Mouse (Mus musculus) forebrain, embryonic 11.5 days (tissue): ENCODE measurements around the gene Blzf1. TPM values are rescaled to one million over a fixed set of nuclear protein-coding genes. Genes with fewer than 3 reads are reported as not detected.
A peak's percentile ranks its signal among the peaks of the same experiment; 100 is the strongest.

Experiments
- ATAC-seq: fragments of 200-750 bp; cut with Nextera tagmentation; replicated peaks from 2 replicates; pipeline ENCODE4 v1.8.0; 2017; ENCODE audit warnings: moderate TSS enrichment; ENCODE audit not compliant: low FRiP score
- DNase-seq: peaks from one replicate; pipeline ENCODE4 v3.0.0-alpha.2; 2017; ENCODE audit warnings: low spot score
- H3K27ac ChIP-seq: fragments of 300-500 bp; sonication (generic); 2 replicates; pipeline ENCODE4 v1.5.1; 2014; ENCODE audit warnings: low read depth, low read length
- H3K27me3 ChIP-seq: fragments of 300-500 bp; sonication (generic); 2 replicates; pipeline ENCODE4 v1.6.1; 2014; ENCODE audit warnings: mild to moderate bottlenecking, low read length, mixed read lengths; ENCODE audit not compliant: control insufficient read depth, insufficient read depth
- H3K36me3 ChIP-seq: fragments of 300-500 bp; sonication (generic); 2 replicates; pipeline ENCODE4 v1.6.1; 2014; ENCODE audit warnings: mild to moderate bottlenecking, low read length, moderate library complexity, mixed read lengths; ENCODE audit not compliant: control insufficient read depth, insufficient read depth
- H3K4me1 ChIP-seq: fragments of 300-500 bp; sonication (generic); replicated peaks from 2 replicates; pipeline ENCODE4 v1.6.1; 2014; ENCODE audit warnings: low read length, mixed read lengths; ENCODE audit not compliant: control insufficient read depth, insufficient read depth
- H3K4me2 ChIP-seq: fragments of 300-500 bp; sonication (generic); 2 replicates; pipeline ENCODE4 v1.6.1; 2014; ENCODE audit warnings: low read depth, mild to moderate bottlenecking, low read length, moderate library complexity, mixed read lengths; ENCODE audit not compliant: severe bottlenecking
- H3K4me3 ChIP-seq: fragments of 300-500 bp; sonication (generic); 2 replicates; pipeline ENCODE4 v1.5.1; 2014; ENCODE audit warnings: low read depth, low read length
- H3K9ac ChIP-seq: fragments of 300-500 bp; sonication (generic); 2 replicates; pipeline ENCODE4 v1.6.1; 2014; ENCODE audit warnings: low read length
- H3K9me3 ChIP-seq: fragments of 300-500 bp; sonication (generic); 2 replicates; pipeline ENCODE4 v1.6.1; 2016; ENCODE audit warnings: low read length, mixed read lengths; ENCODE audit not compliant: control insufficient read depth
- WGBS: fragments of 180-500 bp; shearing (Covaris S2); extraction: QIAGEN DNeasy Blood & Tissue Kit; methylation state at CpG from one replicate; pipeline ENCODE4 v1.1.7; 2014; 5-methylcytosine and 5-hydroxymethylcytosine counted together
- polyA plus RNA-seq: library from polyadenylated mRNA; unstranded; fragments of >200 nt; fragmentation: Nextera tagmentation; extraction: Ambion mirVana; gene quantifications from 2 replicates; pipeline ENCODE4 v1.2.1, GENCODE M21; 2014

Gene Blzf1
- polyA plus RNA-seq, 1 experiment from 2014 or later, result 26.9 TPM

DNA sequence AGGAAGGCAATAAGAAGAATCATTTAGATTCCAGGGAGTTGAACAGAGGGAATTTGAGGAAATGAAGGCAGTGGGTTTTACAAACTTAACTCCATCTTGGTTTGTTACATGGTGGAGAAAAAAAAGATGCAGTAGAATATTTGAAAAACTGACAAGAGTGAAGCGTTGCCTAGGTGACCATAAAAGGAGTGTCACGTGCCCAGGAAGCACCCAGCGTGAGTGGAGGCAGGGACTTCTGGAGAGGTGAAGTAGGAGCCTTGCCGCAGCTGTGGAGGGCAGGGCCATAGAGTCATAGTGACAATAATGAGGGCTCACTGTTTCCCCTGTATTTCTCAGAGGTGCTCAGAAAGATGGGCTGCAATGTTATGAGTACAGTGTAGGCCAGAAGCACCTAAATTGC, 28.0 kb downstream of the Blzf1 start:
- Histone ChIP-seq H3K4me2 (no peak overlapping the region), H3K9ac (no peak overlapping the region), H3K27me3 (no peaks in the 10 kb centered on the region), H3K4me1 (no peaks in the 10 kb centered on the region), H3K9me3 (no peaks in the 10 kb centered on the region), H3K36me3 (no peaks in the 10 kb centered on the region), H3K4me3 (no peak overlapping the region), H3K27ac (no peak overlapping the region)
- DNase-seq (no peak), ATAC-seq (no peak)
- 81% methylated on average over 4 of the region's 4 CpGs for WGBS

DNA sequence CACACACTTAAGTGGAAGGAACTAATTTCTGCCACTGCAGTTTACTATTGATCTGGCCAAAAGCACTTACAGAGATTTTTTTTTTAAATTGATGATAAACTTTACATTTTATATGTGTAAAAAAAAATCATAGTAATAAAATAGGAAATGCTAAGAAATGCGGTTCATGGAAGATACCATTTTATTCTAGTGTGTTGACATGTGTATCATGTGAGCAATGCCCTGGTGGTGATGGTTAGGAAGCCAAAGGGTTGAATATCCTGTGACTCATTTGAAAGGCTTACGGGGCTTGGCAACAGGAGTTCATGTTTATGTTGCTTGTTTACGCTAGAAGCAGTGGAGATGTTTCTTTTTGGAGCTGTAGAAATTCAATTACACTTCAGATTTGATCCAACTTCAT, 30.7 kb downstream of the Blzf1 start:
- ATAC-seq (no peak), DNase-seq (no peak)
- Histone ChIP-seq H3K27me3 (no peaks in the 10 kb centered on the region), H3K9me3 (no peaks in the 10 kb centered on the region), H3K4me1 (no peaks in the 10 kb centered on the region), H3K4me2 (no peak overlapping the region), H3K4me3 (no peak overlapping the region), H3K9ac (no peak overlapping the region), H3K36me3 (no peaks in the 10 kb centered on the region), H3K27ac (no peak overlapping the region)
- WGBS, result 89% methylated on average over 3 of the region's 3 CpGs

DNA sequence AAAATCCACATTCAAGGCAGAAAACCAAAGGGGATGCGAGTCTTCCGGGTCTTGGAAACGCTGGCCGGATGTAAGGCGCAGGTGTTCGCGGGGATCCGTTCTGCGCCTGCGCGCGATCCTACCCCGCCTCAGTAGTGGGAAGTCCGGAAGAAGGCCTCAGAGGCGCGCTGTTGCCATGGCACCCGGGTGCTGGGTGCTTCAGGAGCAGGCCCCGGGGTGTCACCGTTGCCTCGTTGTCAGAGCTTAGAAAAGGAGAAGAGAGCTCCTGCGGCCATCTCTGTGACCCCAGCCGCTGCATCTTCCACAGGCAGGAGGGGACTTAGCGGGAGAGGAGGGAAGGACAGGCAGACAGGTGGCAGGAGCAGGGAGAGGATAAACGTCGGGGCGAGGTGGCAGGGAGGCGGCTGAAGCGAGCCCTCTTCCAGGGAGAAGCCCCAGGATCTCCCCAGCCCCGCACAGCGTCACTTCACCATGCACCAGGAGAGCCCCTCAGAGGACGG, 31.8 kb downstream of the Blzf1 start, which contains the start of gene Ccdc181:
Gene Ccdc181 (plus strand): TSS at position 131 of the 500 bp plus-strand sequence.
- H3K9ac ChIP-seq, result peak within 1 kb of the TSS; percentile 68
- ATAC-seq (peak; percentile 99), DNase-seq (peak; percentile 95)
- H3K4me2 ChIP-seq, result peak within 1 kb of the TSS; percentile 76
- H3K4me1 ChIP-seq, result no peaks in the 10 kb centered on the region
- no peaks in the 10 kb centered on the region for H3K27me3 ChIP-seq
- no peaks in the 10 kb centered on the region for H3K36me3 ChIP-seq
- H3K9me3 ChIP-seq, result no peaks in the 10 kb centered on the region
- WGBS, result 1% methylated on average over 31 of the region's 31 CpGs
- H3K27ac ChIP-seq, result peak within 1 kb of the TSS; percentile 32; the same call in 1 of the 2 replicates
- H3K4me3 ChIP-seq, result peak within 1 kb of the TSS; percentile 62

DNA sequence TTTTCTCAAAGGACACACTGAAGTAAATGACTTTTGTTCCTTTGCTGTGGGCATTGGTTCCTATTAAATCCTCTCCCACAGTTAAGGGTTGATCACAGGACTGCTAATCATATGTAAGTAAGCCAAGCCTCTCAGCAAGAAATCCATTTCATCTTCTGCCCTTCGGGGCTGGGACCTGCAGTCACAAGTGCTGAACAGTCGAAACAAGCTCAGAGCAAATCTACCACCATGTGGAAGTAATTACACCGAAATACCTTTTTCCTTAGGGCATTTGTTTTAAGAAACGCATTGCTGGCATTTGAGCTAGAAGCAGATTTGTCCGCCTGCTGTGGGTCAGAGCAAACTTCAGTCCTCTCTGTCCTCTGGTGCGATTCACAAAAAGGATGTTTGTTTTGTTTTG, 33.6 kb downstream of the Blzf1 start:
- Histone ChIP-seq H3K27ac (no peak overlapping the region), H3K4me3 (no peak overlapping the region), H3K4me1 (no peaks in the 10 kb centered on the region), H3K9ac (no peak overlapping the region), H3K9me3 (no peaks in the 10 kb centered on the region), H3K4me2 (no peak overlapping the region), H3K36me3 (no peaks in the 10 kb centered on the region), H3K27me3 (no peaks in the 10 kb centered on the region)
- no peak for DNase-seq
- 82% methylated on average over 6 of the region's 6 CpGs for WGBS
- no peak for ATAC-seq

DNA sequence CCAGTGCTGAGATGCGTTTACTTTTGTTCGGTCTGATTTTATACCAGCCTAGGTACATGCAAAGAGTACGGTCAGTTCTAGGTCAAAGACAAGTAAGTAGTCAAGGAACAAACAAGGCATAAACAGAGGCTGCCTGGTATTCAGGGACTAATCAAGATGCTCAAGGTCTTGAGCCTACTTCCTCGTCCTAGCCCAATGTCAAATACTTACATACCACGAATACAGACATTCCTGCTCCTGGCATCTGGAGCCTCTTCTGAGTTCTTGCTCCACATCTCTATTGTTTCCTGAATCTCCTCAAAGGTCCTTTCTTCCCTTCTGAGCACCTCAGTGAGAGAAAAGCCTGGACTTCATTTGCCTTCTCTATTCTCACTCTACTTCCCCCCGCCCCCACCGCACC, 36.3 kb downstream of the Blzf1 start:
- Histone ChIP-seq H3K9me3 (no peaks in the 10 kb centered on the region), H3K27me3 (no peaks in the 10 kb centered on the region), H3K36me3 (no peaks in the 10 kb centered on the region), H3K27ac (no peak overlapping the region), H3K4me2 (no peak overlapping the region), H3K9ac (no peak overlapping the region), H3K4me1 (no peaks in the 10 kb centered on the region), H3K4me3 (no peak overlapping the region)
- no peak for ATAC-seq
- no peak for DNase-seq
- 91% methylated on average over 7 of the region's 7 CpGs for WGBS

DNA sequence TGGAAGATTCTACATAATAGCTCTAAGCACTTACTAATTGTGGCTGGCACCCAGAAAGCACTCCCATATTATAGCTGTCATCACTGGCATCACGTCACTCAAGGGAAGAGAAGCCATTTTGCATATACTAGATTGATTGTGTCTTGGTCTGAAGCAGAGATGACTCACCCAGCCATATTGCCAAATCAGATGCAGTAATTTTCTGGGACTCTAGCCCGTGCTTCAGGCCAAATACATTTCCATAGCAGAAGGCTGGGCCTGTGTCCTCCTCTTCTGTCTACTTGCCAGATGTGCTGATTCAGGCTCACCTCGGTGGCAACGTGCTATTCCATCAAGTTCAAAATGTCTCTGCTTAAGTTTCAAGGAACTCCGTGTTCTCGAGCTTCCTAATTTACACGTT, 45.7 kb downstream of the Blzf1 start:
- 91% methylated on average over 7 of the region's 7 CpGs for WGBS

DNA sequence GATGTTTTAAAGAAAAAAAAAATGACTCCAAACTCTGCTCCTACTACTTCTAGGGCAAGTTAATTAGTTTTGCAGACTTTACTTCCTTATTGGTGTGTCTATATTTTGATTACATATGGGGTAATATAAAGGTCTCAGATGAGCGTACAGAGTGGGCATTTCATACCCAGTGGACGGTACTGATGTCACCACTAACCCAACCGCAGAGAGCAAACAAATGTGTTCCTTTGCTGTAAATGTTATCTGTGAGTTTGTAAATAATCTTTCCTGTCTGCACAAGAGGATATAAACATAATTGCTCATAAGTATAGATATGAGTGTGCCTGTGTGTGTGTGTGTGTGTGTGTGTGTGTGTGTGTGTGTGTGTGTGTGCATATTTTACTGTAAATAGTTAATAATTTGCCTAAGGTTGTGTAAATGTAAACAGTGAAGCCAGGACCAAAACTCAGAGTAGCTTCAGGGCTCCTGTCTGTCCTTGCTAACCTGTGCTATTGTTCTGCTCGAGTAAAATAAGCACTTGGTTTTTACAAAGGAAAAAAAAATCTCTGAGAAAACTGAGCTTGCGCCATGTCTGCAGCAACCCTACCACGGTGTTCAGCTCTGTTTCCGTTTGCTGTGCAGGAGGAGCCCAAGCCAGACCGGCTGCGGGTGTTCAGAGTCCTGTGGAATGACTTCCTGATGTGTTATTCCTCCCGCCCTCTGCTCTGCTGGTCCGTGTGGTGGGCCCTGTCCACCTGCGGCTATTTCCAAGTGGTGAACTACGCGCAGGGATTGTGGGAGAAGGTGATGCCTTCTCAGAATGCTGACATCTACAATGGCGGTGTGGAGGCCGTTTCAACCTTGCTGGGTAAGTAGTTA, 46.9 kb downstream of the Blzf1 start:
- DNase-seq, result no peak
- no peak overlapping the region for H3K4me2 ChIP-seq
- H3K36me3 ChIP-seq, result no peaks in the 10 kb centered on the region; the same call in 1 of the 2 replicates
- no peak overlapping the region for H3K27ac ChIP-seq
- H3K4me3 ChIP-seq, result no peak overlapping the region
- ATAC-seq, result no peak
- no peaks in the 10 kb centered on the region for H3K27me3 ChIP-seq
- H3K9me3 ChIP-seq, result no peaks in the 10 kb centered on the region
- WGBS, result 89% methylated on average over 16 of the region's 16 CpGs
- no peaks in the 10 kb centered on the region for H3K4me1 ChIP-seq
- no peak overlapping the region for H3K9ac ChIP-seq

More for the DNA sequence above, 45.7 kb downstream of the Blzf1 start:
- Histone ChIP-seq H3K36me3 (no peaks in the 10 kb centered on the region; the same call in 1 of the 2 replicates), H3K9me3 (no peaks in the 10 kb centered on the region), H3K4me2 (no peak overlapping the region), H3K27ac (no peak overlapping the region), H3K4me3 (no peak overlapping the region), H3K27me3 (no peaks in the 10 kb centered on the region), H3K4me1 (no peaks in the 10 kb centered on the region), H3K9ac (no peak overlapping the region)
- no peak for DNase-seq
- no peak for ATAC-seq

DNA sequence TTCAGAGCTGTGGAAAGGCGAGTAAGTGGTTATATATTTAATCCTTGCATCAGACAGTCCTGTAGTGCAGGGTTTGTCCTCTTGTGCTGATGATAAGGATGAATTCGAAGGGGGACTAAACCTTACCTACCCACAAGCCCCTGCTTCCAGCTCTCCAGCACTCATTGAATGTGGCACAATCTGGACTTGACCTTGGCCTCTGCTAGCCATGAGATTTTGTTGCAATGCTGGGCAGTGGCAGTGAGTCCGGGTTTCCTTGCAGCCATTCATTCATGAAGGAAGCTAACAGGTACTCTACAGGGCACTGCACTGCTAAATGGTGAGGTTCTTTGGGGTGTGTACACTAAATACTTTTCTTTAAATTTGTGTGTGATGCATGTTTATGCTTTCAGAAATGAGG, 52.5 kb downstream of the Blzf1 start:
- H3K27me3 ChIP-seq, result no peaks in the 10 kb centered on the region
- no peak overlapping the region for H3K4me2 ChIP-seq
- 77% methylated on average over 3 of the region's 3 CpGs for WGBS
- H3K4me3 ChIP-seq, result no peak overlapping the region
- 0 out of 2 replicates have a peak, but pooled peaks cover 4% of the 10 kb centered on the region for H3K4me1 ChIP-seq
- H3K9ac ChIP-seq, result no peak overlapping the region
- ATAC-seq, result no peak
- no peaks in the 10 kb centered on the region for H3K9me3 ChIP-seq
- no peaks in the 10 kb centered on the region for H3K36me3 ChIP-seq
- no peak overlapping the region for H3K27ac ChIP-seq
- no peak for DNase-seq
